Mouse (Mus musculus) heart, adult 2 months (tissue): ENCODE results near the gene Kif21a.

Experiments
- CTCF ChIP-seq: fragments of 200-600 bp; IDR thresholded peaks from 2 replicates; pipeline ENCODE4 v1.8.1; 2022; ENCODE audit warnings: antibody characterized with exemption, mild to moderate bottlenecking, moderate library complexity
- EP300 ChIP-seq: fragments of 200-500 bp; IDR thresholded peaks from 2 replicates; pipeline ENCODE4 v1.6.1; 2011; ENCODE audit warnings: low read depth, low read length, control low read depth; ENCODE audit not compliant: insufficient read depth
- POLR2A ChIP-seq: fragments of 200-500 bp; IDR thresholded peaks from 2 replicates; pipeline ENCODE4 v1.6.1; 2011; ENCODE audit warnings: mild to moderate bottlenecking, low read depth, low read length, control low read depth; ENCODE audit not compliant: insufficient read depth

DNA sequence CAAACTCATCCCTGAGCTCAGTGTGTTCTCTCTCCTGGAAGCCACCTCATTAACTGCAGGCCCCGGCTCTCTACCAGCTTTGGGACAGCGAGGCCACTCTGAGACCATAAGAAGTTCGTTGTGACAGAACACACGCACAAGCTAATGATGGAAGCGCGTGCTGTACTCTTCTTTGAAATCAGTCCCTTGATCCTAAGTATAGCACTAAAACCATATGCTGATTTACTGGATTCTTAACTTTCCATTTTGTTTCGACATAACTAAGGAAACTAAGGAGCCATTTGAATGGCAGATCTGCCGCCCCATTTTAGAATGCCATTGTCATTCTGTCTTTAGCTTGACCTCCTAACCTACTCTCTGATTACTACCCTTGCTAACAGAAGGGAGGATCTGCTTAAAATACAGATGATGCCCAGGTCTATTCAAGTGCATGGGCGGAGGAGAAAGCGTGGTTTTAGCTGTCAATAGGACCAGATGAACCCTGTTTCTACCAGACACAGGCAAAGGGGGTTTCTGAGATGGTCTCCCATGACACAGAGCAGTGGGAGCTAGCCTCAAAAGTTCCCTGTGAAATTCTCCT, 48.6 kb downstream of the Kif21a start:
- no peak for TF ChIP-seq POLR2A
- TF ChIP-seq CTCF: no peak
- no peak for TF ChIP-seq EP300
